Mouse (Mus musculus): ENCODE results near the gene Zfp281.

DNA sequence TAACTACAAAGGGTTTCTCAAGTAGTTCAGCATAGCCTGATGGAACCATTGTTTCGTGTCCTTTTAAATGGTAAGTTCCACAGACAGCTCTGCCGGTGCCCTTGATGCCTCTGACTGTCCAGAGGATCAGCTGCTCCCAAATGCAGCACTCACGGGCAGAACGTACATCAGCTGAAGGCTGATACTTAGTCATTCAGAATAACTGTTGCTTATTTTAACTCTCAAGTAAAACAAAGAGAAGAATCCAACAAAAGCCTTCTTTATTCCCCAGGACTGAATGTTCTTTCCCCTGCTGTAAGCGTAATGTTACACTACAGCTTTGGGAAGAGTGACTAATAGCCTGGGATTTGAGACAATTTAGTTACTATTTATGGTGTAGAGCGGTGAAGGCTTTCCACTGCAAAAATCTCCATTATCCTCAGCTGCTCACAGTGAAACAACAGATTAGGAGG lies 11.4 kb upstream of the Zfp281 start:
- no peak for TF ChIP-seq GATA1 (IDR thresholded peaks at IDR 0.05; ENCODE audit: borderline replicate concordance, low read length)
- no peak for TF ChIP-seq CTCF (IDR thresholded peaks at IDR 0.05; ENCODE audit: low read depth, low read length)
- TF ChIP-seq TAL1 (conservative IDR thresholded peaks at IDR 0.05; ENCODE audit: low read depth, low read length), result no peak
- no peak for TF ChIP-seq GATA2 (IDR thresholded peaks at IDR 0.05; ENCODE audit: borderline replicate concordance, low read depth, low read length)

All from G1E (cell line).